Mouse (Mus musculus): Measurements from ENCODE around the gene Osbpl6. TPM values are rescaled to one million over a fixed set of nuclear protein-coding genes. Genes with fewer than 3 reads are reported as not detected.

Osbpl6 gene
- 0.23 and 0.27 TPM in 2 replicates for polyA plus RNA-seq (2015; fragmentation: Nextera tagmentation; extraction: Ambion mirVana)

GRCm38 (mm10) chr2:76406151-76406936 is at the start of gene Osbpl6:
TSS of gene Osbpl6 (plus strand) at chr2:76406508.
- Histone ChIP-seq H3K9ac (replicated peaks) (peak within 1 kb of the TSS; percentile 54), H3K4me3 (ENCODE audit: low read depth, low read length) (peak within 1 kb of the TSS; percentile 63), H3K4me2 (ENCODE audit: low read depth, low read length) (peak within 1 kb of the TSS; percentile 95), H3K4me1 (ENCODE audit: insufficient read depth) (peaks cover 8% of the 10 kb centered on the region), H3K9me3 (ENCODE audit: low read length) (no peaks in the 10 kb centered on the region), H3K27ac (ENCODE audit: low read depth) (no peak within 1 kb of the TSS), H3K27me3 (ENCODE audit: insufficient read depth, low read length) (peaks cover 36% of the 10 kb centered on the region), H3K36me3 (replicated peaks; ENCODE audit: insufficient read depth, low read length) (no peaks in the 10 kb centered on the region)
- WGBS (ENCODE audit: insufficient replicate concordance), result 5% methylated on average over 67 of the region's 89 CpGs
- peak; percentile 72 for ATAC-seq
- TF ChIP-seq EP300 (IDR thresholded peaks at IDR 0.05; ENCODE audit: low read depth) (no peak), CTCF (IDR thresholded peaks at IDR 0.05; ENCODE audit: low read depth) (0 out of 2 replicates have a peak, but pooled peaks have one; percentile 1)
- peak; percentile 47 for DNase-seq

- Histone ChIP-seq H3K36me3 (replicated peaks; ENCODE audit: insufficient read depth, low read length) (no peaks in the 10 kb centered on the region), H3K9me3 (ENCODE audit: low read length) (no peaks in the 10 kb centered on the region), H3K4me2 (ENCODE audit: low read depth, low read length) (no peak within 1 kb of the TSS), H3K4me1 (ENCODE audit: insufficient read depth) (no peaks in the 10 kb centered on the region), H3K27me3 (ENCODE audit: insufficient read depth, low read length) (no peaks in the 10 kb centered on the region), H3K9ac (replicated peaks) (no peak within 1 kb of the TSS), H3K27ac (ENCODE audit: low read depth) (no peak within 1 kb of the TSS), H3K4me3 (ENCODE audit: low read depth, low read length) (no peak within 1 kb of the TSS)
- no peak for TF ChIP-seq CTCF (IDR thresholded peaks at IDR 0.05; ENCODE audit: low read depth)
- no peak for TF ChIP-seq EP300 (IDR thresholded peaks at IDR 0.05; ENCODE audit: low read depth)
- 84% methylated on average over 11 of the region's 11 CpGs for WGBS (ENCODE audit: insufficient replicate concordance)
- no peak for ATAC-seq
- no peak for DNase-seq
These were observed 46.1 kb upstream of the Osbpl6 start, which contains the start of gene Cyct for GRCm38 (mm10) chr2:76360226-76360625. TSS of gene Cyct (minus strand) at chr2:76360450.

- Histone ChIP-seq H3K27me3 (ENCODE audit: insufficient read depth, low read length) (no peaks in the 10 kb centered on the region), H3K36me3 (replicated peaks; ENCODE audit: insufficient read depth, low read length) (no peaks in the 10 kb centered on the region), H3K27ac (ENCODE audit: low read depth) (no peak overlapping the region), H3K4me2 (ENCODE audit: low read depth, low read length) (no peak overlapping the region), H3K9me3 (ENCODE audit: low read length) (no peaks in the 10 kb centered on the region), H3K9ac (replicated peaks) (no peak overlapping the region), H3K4me1 (ENCODE audit: insufficient read depth) (no peaks in the 10 kb centered on the region), H3K4me3 (ENCODE audit: low read depth, low read length) (no peak overlapping the region)
- 50% methylated on average over 2 of the region's 2 CpGs for WGBS (ENCODE audit: insufficient replicate concordance)
- TF ChIP-seq CTCF (IDR thresholded peaks at IDR 0.05; ENCODE audit: low read depth) (peak; percentile 58), EP300 (IDR thresholded peaks at IDR 0.05; ENCODE audit: low read depth) (no peak)
- peak; percentile 30 for DNase-seq
- ATAC-seq, result no peak
These were observed 44.2 kb upstream of the Osbpl6 start for GRCm38 (mm10) chr2:76362111-76362510.

GRCm38 (mm10) chr2:76365811-76366210 is 40.5 kb upstream of the Osbpl6 start:
- WGBS (ENCODE audit: insufficient replicate concordance), result 80% methylated on average over 4 of the region's 4 CpGs
- H3K4me1 ChIP-seq (ENCODE audit: insufficient read depth), result 0 out of 2 replicates have a peak, but pooled peaks cover 3% of the 10 kb centered on the region
- H3K4me2 ChIP-seq (ENCODE audit: low read depth, low read length), result no peak overlapping the region
- H3K9me3 ChIP-seq (ENCODE audit: low read length), result no peaks in the 10 kb centered on the region
- no peaks in the 10 kb centered on the region for H3K27me3 ChIP-seq (ENCODE audit: insufficient read depth, low read length)
- H3K27ac ChIP-seq (ENCODE audit: low read depth), result no peak overlapping the region
- DNase-seq, result no peak
- ATAC-seq, result no peak
- TF ChIP-seq CTCF (IDR thresholded peaks at IDR 0.05; ENCODE audit: low read depth) (no peak), EP300 (IDR thresholded peaks at IDR 0.05; ENCODE audit: low read depth) (no peak)
- H3K36me3 ChIP-seq (replicated peaks; ENCODE audit: insufficient read depth, low read length), result no peaks in the 10 kb centered on the region
- no peak overlapping the region for H3K4me3 ChIP-seq (ENCODE audit: low read depth, low read length)
- H3K9ac ChIP-seq (replicated peaks), result no peak overlapping the region

- ATAC-seq, result no peak
- 0 out of 2 replicates have a peak, but pooled peaks cover 3% of the 10 kb centered on the region for H3K4me1 ChIP-seq (ENCODE audit: insufficient read depth)
- no peak overlapping the region for H3K27ac ChIP-seq (ENCODE audit: low read depth)
- H3K9me3 ChIP-seq (ENCODE audit: low read length), result no peaks in the 10 kb centered on the region
- H3K36me3 ChIP-seq (replicated peaks; ENCODE audit: insufficient read depth, low read length), result peaks cover 3% of the 10 kb centered on the region
- H3K9ac ChIP-seq (replicated peaks), result no peak overlapping the region
- TF ChIP-seq EP300 (IDR thresholded peaks at IDR 0.05; ENCODE audit: low read depth) (no peak), CTCF (IDR thresholded peaks at IDR 0.05; ENCODE audit: low read depth) (peak; percentile 85)
- no peak overlapping the region for H3K4me3 ChIP-seq (ENCODE audit: low read depth, low read length)
- WGBS (ENCODE audit: insufficient replicate concordance), result 15% methylated on average over 9 of the region's 9 CpGs
- H3K4me2 ChIP-seq (ENCODE audit: low read depth, low read length), result no peak overlapping the region
- H3K27me3 ChIP-seq (ENCODE audit: insufficient read depth, low read length), result no peaks in the 10 kb centered on the region
- peak; percentile 86 for DNase-seq
These were observed 39.0 kb upstream of the Osbpl6 start for GRCm38 (mm10) chr2:76367188-76367922.
